Comparison of ENCODE assay signal across 10 mouse cellular contexts in the genomic region with DNA sequence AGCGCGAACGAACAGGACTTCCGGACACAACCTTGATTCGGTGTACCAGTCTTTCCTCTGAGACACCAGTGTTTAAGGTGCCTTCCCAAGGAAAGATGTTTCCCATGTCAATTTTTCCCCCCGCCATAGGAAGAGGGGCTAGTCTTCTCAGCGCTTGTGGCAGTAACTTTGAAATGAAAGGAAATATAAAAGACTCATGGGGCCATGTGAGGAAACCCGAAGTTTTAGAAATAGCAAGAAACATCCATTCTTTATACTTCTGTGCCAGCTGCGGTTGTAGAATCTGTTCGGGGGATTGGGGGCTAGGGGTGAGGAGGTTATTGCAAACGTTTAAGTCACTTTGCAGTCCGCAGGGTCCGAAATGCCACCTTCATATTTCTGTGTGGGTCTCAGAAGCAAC. TPM values are rescaled to one million over a fixed set of nuclear protein-coding genes. Genes with fewer than 3 reads are reported as not detected.
DNase-seq lines count a peak whose midpoint lies in the region; ATAC-seq and TF ChIP-seq lines count a peak whose summit lies in the region.
"Had no signal": no experiment of that assay in that cellular context is flagged by ENCODE, and none has a peak within 500 bp of the region (broad histone marks: within the 10 kb centered on the region; RNA-seq: fewer than 3 reads in every experiment).

No protein-coding gene starts in this region.

- no peak for DNase-seq in kidney, postnatal 0 days (ENCODE audit: low spot score)
- DNase-seq in kidney, postnatal 14 days = no peak
- DNase-seq in adrenal gland, adult 8-10 months = no peak
- no peak for DNase-seq in gastrocnemius, postnatal 36 days
- DNase-seq in spleen, postnatal 4 days (ENCODE audit: low spot score in 2 of 2) = no peak

- no peaks in the 10 kb centered on the region for H3K36me3 ChIP-seq in kidney, postnatal 0 days (ENCODE audit: insufficient read depth, low read length)
- H3K36me3 ChIP-seq in embryonic facial prominence, embryonic 15.5 days = no peaks in the 10 kb centered on the region
- H3K36me3 ChIP-seq in intestine, embryonic 16.5 days (ENCODE audit: control insufficient read depth, insufficient read depth, low read length) = no peaks in the 10 kb centered on the region
- H3K36me3 ChIP-seq in neural tube, embryonic 12.5 days = no peaks in the 10 kb centered on the region

- intact Hi-C loops in gastrocnemius, postnatal 36 days (cut with DNase I) = loop anchor here (5.0 kb wide), 1 partner anchor 241 kb away; no protein-coding TSS in a partner anchor

- no peak overlapping the region for H3K9ac ChIP-seq in kidney, postnatal 0 days (ENCODE audit: low read depth, low read length)
- H3K9ac ChIP-seq in embryonic facial prominence, embryonic 15.5 days = no peak overlapping the region
- H3K9ac ChIP-seq in intestine, embryonic 16.5 days (ENCODE audit: low read depth, low read length) = peak overlapping the region; percentile 37
- H3K9ac ChIP-seq in neural tube, embryonic 12.5 days = no peak overlapping the region

- TF ChIP-seq CTCF in kidney, postnatal 0 days (IDR thresholded peaks at IDR 0.05; ENCODE audit: low read depth) = no peak

- H3K4me3 ChIP-seq in kidney, postnatal 0 days (replicated peaks; ENCODE audit: low read depth, low read length) = peak overlapping the region; percentile 27
- peak overlapping the region; percentile 31 for H3K4me3 ChIP-seq in embryonic facial prominence, embryonic 15.5 days (replicated peaks)
- peak overlapping the region; percentile 30 for H3K4me3 ChIP-seq in intestine, embryonic 16.5 days (ENCODE audit: low read length)
- no peak overlapping the region for H3K4me3 ChIP-seq in neural tube, embryonic 12.5 days

- peaks cover 6% of the 10 kb centered on the region; the same call in 1 of the 2 replicates for H3K4me1 ChIP-seq in kidney, postnatal 0 days (replicated peaks; ENCODE audit: insufficient read depth, low read length)
- peaks cover 7% of the 10 kb centered on the region; the same call in 1 of the 2 replicates for H3K4me1 ChIP-seq in embryonic facial prominence, embryonic 15.5 days
- H3K4me1 ChIP-seq in intestine, embryonic 16.5 days (ENCODE audit: control insufficient read depth, insufficient read depth, low read length) = peaks cover 4% of the 10 kb centered on the region; the same call in 1 of the 2 replicates
- no peaks in the 10 kb centered on the region for H3K4me1 ChIP-seq in neural tube, embryonic 12.5 days

- no peaks in the 10 kb centered on the region for H3K27me3 ChIP-seq in kidney, postnatal 0 days (ENCODE audit: insufficient read depth, low read length)
- peaks cover 10% of the 10 kb centered on the region; the same call in 1 of the 2 replicates for H3K27me3 ChIP-seq in embryonic facial prominence, embryonic 15.5 days
- H3K27me3 ChIP-seq in intestine, embryonic 16.5 days (replicated peaks; ENCODE audit: control insufficient read depth, insufficient read depth, low read length) = no peaks in the 10 kb centered on the region
- H3K27me3 ChIP-seq in neural tube, embryonic 12.5 days (replicated peaks) = peaks cover 14% of the 10 kb centered on the region; the same call in 1 of the 2 replicates

- WGBS in kidney, postnatal 0 days = 21% methylated on average over 13 of the region's 13 CpGs
- WGBS in embryonic facial prominence, embryonic 15.5 days = 16% methylated on average over 13 of the region's 13 CpGs
- WGBS in intestine, embryonic 16.5 days = 20% methylated on average over 13 of the region's 13 CpGs
- WGBS in neural tube, embryonic 12.5 days = 18% methylated on average over 13 of the region's 13 CpGs

- no peak for ATAC-seq in kidney, postnatal 0 days (replicated peaks; ENCODE audit: low FRiP score, low read depth)
- ATAC-seq in embryonic facial prominence, embryonic 15.5 days (ENCODE audit: insufficient number of reproducible peaks, low FRiP score, low TSS enrichment, low read depth) = no peak
- ATAC-seq in intestine, embryonic 16.5 days = no peak
- ATAC-seq in neural tube, embryonic 12.5 days (ENCODE audit: low FRiP score, low read depth) = no peak

- no peaks in the 10 kb centered on the region for H3K9me3 ChIP-seq in kidney, postnatal 0 days (replicated peaks; ENCODE audit: low read length)
- H3K9me3 ChIP-seq in embryonic facial prominence, embryonic 15.5 days (replicated peaks) = no peaks in the 10 kb centered on the region
- H3K9me3 ChIP-seq in intestine, embryonic 16.5 days (ENCODE audit: control insufficient read depth, low read length) = no peaks in the 10 kb centered on the region
- no peaks in the 10 kb centered on the region for H3K9me3 ChIP-seq in neural tube, embryonic 12.5 days

- no peak overlapping the region for H3K27ac ChIP-seq in kidney, postnatal 0 days
- H3K27ac ChIP-seq in embryonic facial prominence, embryonic 15.5 days (replicated peaks) = no peak overlapping the region
- peak overlapping the region; percentile 14; the same call in 1 of the 2 replicates for H3K27ac ChIP-seq in intestine, embryonic 16.5 days (ENCODE audit: low read length)
- H3K27ac ChIP-seq in neural tube, embryonic 12.5 days = no peak overlapping the region

- H3K4me2 ChIP-seq in kidney, postnatal 0 days (ENCODE audit: low read length) = peak overlapping the region; percentile 43
- peak overlapping the region; percentile 47 for H3K4me2 ChIP-seq in embryonic facial prominence, embryonic 15.5 days (replicated peaks)
- peak overlapping the region; percentile 42 for H3K4me2 ChIP-seq in intestine, embryonic 16.5 days (ENCODE audit: low read depth, low read length)
- peak overlapping the region; percentile 40 for H3K4me2 ChIP-seq in neural tube, embryonic 12.5 days (replicated peaks)

RNA-seq across cellular contexts. Expression of a gene that starts 49.3 kb away (rescaled TPM):
- not detected in 2 replicates for polyA plus RNA-seq in kidney, postnatal 0 days (2015; fragmentation: Nextera tagmentation; extraction: Ambion mirVana)
- not detected in 2 replicates for polyA plus RNA-seq in embryonic facial prominence, embryonic 15.5 days (2015; fragmentation: Nextera tagmentation; extraction: Ambion mirVana)
- not detected in 2 replicates for polyA plus RNA-seq in intestine, embryonic 16.5 days (2015; fragmentation: Nextera tagmentation; extraction: Ambion mirVana)
- polyA plus RNA-seq in neural tube, embryonic 12.5 days (2016; fragmentation: Nextera tagmentation; extraction: Ambion mirVana) = not detected in 2 replicates
- total RNA-seq in adrenal gland, adult 8-10 months (2022) = not detected
- total RNA-seq in gastrocnemius, postnatal 36 days (2021) = not detected
- total RNA-seq: common myeloid progenitor, adult 5-6 weeks had no signal
- polyA plus RNA-seq: testis, adult 2 months had no signal
